Mouse (Mus musculus): ENCODE results near the gene Dynlrb1.

Dynlrb1 gene

GRCm38 (mm10) chr2:155284647-155285046, 48.3 kb downstream of the Dynlrb1 start:
- peak; percentile 24 for DNase-seq

- DNase-seq = no peak
Measured at GRCm38 (mm10) chr2:155285744-155286143, 49.4 kb downstream of the Dynlrb1 start.

GRCm38 (mm10) chr2:155287456-155288250, 51.3 kb downstream of the Dynlrb1 start:
- no peak for DNase-seq

- no peak for DNase-seq
Measured at GRCm38 (mm10) chr2:155290066-155290465, 53.7 kb downstream of the Dynlrb1 start.

- DNase-seq = no peak
Measured at GRCm38 (mm10) chr2:155293382-155293781, 57.0 kb downstream of the Dynlrb1 start.

GRCm38 (mm10) chr2:155293946-155294345, 57.6 kb downstream of the Dynlrb1 start:
- no peak for DNase-seq

- DNase-seq = no peak
Measured at GRCm38 (mm10) chr2:155295453-155295852, 59.1 kb downstream of the Dynlrb1 start.

GRCm38 (mm10) chr2:155299563-155299962, 63.2 kb downstream of the Dynlrb1 start:
- no peak for DNase-seq

All from kidney, postnatal 10 days (tissue).